Mouse (Mus musculus) right cerebral cortex, postnatal 36 days (tissue): ENCODE data around the gene A26c2.

Source experiments
- DNase-seq, 2 experiments: peaks; one replicate each; pipeline ENCODE4 v3.0.0; 2022; ENCODE audit warnings: low spot score in 2 of 2, mixed read lengths in 1 of 2

A26c2 gene

DNA sequence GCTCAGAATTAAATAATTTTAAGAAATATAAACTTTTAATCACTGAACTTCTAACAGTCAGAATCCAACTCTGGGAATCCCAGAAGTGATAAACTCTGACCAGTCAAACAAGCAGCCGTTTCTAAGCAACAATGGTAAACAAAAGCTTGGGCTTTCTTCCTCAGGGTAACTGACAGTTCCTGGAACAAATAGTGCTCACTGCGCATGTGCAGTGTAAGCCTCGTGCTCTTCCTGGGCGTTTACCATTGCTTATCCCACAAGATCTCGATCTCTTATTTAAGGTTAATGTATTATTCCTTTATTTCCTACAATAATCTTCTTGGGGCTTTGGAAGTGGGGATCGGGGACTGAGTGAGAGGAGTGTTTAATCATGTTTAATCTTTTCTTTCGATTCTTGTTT, at the start of gene A26c2:
TSS of gene A26c2 (minus strand) at position 101 of the 400 bp plus-strand sequence.
- DNase-seq: no peak

DNA sequence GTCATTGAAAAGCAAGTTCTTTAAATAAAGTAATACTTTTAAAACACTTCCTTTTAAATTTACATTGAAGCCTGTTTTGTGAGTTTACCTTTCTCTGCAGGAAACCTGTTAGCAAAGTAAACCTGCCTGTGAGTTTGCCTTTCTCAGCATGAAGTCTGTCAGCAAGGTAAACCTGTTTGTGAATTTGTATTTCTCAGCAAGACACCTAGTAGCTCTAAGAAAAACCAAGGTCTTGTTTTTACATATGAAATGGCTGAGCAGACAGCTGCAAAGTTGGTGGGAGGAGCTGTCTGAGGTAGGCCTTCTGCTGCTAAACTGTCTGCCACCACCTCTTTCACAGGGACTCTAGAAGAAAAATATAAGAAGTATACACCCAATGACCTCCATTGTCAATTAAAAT, 28.0 kb upstream of the A26c2 start:
- no peak for DNase-seq
